Mouse (Mus musculus) CH12.LX (cell line): ENCODE results near the gene Mrps18b. TPM values are rescaled to one million over a fixed set of nuclear protein-coding genes. Genes with fewer than 3 reads are reported as not detected.

Experiments used
- DNase-seq: peaks from one replicate; pipeline ENCODE4 v3.0.0-alpha.2; 2013; ENCODE audit errors: extremely low read depth
- H3K27ac ChIP-seq: 2 replicates; pipeline ENCODE4 v1.5.1; 2012; ENCODE audit warnings: low read depth, mild to moderate bottlenecking, control low read depth, moderate library complexity; ENCODE audit not compliant: insufficient read depth
- H3K27me3 ChIP-seq: replicated peaks from 2 replicates; pipeline ENCODE3; 2012; ENCODE audit warnings: inconsistent platforms
- H3K36me3 ChIP-seq, 2 experiments: replicated peaks in 1 of 2; 2 replicates each; pipeline versions ENCODE3 to v1.6.1; 2012; ENCODE audit warnings: inconsistent platforms in 1 of 2, low read length in 1 of 2, mild to moderate bottlenecking in 1 of 2, mixed read lengths in 1 of 2, moderate library complexity in 1 of 2; ENCODE audit not compliant: control insufficient read depth in 1 of 2, insufficient read depth in 1 of 2
- H3K4me1 ChIP-seq, 2 experiments: 2 replicates each; pipeline ENCODE4 v1.6.1; 2012; ENCODE audit warnings: inconsistent platforms in 1 of 2, moderate library complexity in 1 of 2; ENCODE audit not compliant: insufficient read depth in 2 of 2, control insufficient read depth in 1 of 2
- H3K4me2 ChIP-seq: 2 replicates; pipeline ENCODE4 v1.6.1; 2012; ENCODE audit warnings: low read depth, mild to moderate bottlenecking, control low read depth; ENCODE audit not compliant: poor library complexity, insufficient read depth, severe bottlenecking
- H3K4me3 ChIP-seq, 3 experiments: fragments of 150-350 bp in 1 of 3; sonication (generic) in 1 of 3; replicated peaks in 1 of 3; 2 replicates each; pipeline versions ENCODE3 to v1.5.1; 2011 to 2012; ENCODE audit warnings: low read depth in 2 of 3, low read length in 2 of 3, mild to moderate bottlenecking in 2 of 3, moderate library complexity in 2 of 3, control low read depth in 1 of 3, improper control_type of control experiment in 1 of 3, inconsistent platforms in 1 of 3, mixed read lengths in 1 of 3; ENCODE audit not compliant: poor library complexity in 1 of 3
- H3K79me2 ChIP-seq: replicated peaks from 2 replicates; pipeline ENCODE4 v1.6.1; 2012; ENCODE audit warnings: mild to moderate bottlenecking, moderate library complexity; ENCODE audit not compliant: control insufficient read depth, poor library complexity, insufficient read depth, severe bottlenecking; ENCODE audit errors: extremely low read depth
- H3K9ac ChIP-seq: 2 replicates; pipeline ENCODE4 v1.6.1; 2012; ENCODE audit warnings: low read depth, mild to moderate bottlenecking, control low read depth, moderate library complexity; ENCODE audit not compliant: insufficient read depth
- H3K9me3 ChIP-seq: replicated peaks from 2 replicates; pipeline ENCODE3; 2012; ENCODE audit warnings: low read length, inconsistent platforms, mixed read lengths
- BHLHE40 ChIP-seq: IDR thresholded peaks from 2 replicates; pipeline ENCODE4 v1.6.1; 2011; ENCODE audit warnings: mild to moderate bottlenecking, low read depth, low read length, improper control_type of control experiment
- CHD1 ChIP-seq: IDR thresholded peaks from 2 replicates; pipeline ENCODE4 v1.6.1; 2012; ENCODE audit warnings: low read depth, low read length, improper control_type of control experiment, inconsistent platforms
- CHD2 ChIP-seq: IDR thresholded peaks from 2 replicates; pipeline ENCODE4 v1.6.1; 2011; ENCODE audit warnings: low read length, improper control_type of control experiment
- CTCF ChIP-seq, 2 experiments: IDR thresholded peaks in 1 of 2; conservative IDR thresholded peaks in 1 of 2; 2 replicates each; pipeline ENCODE4 v1.5.1; 2011 to 2012; ENCODE audit warnings: low read depth in 2 of 2, low read length in 2 of 2, improper control_type of control experiment in 1 of 2, inconsistent platforms in 1 of 2, mild to moderate bottlenecking in 1 of 2, moderate library complexity in 1 of 2
- E2F4 ChIP-seq: IDR thresholded peaks from 2 replicates; pipeline ENCODE4 v1.6.1; 2011; ENCODE audit warnings: low read depth, low read length, improper control_type of control experiment; ENCODE audit not compliant: insufficient replicate concordance
- ELF1 ChIP-seq: IDR thresholded peaks from 2 replicates; pipeline ENCODE4 v1.6.1; 2014; ENCODE audit warnings: low read depth, mild to moderate bottlenecking, inconsistent platforms, low read length, improper control_type of control experiment
- EP300 ChIP-seq: IDR thresholded peaks from 2 replicates; pipeline ENCODE4 v1.6.1; 2011; ENCODE audit warnings: low read length, improper control_type of control experiment
- ETS1 ChIP-seq: conservative IDR thresholded peaks from 2 replicates; pipeline ENCODE4 v1.6.1; 2012; ENCODE audit warnings: low read depth, mild to moderate bottlenecking, inconsistent platforms, low read length, improper control_type of control experiment, moderate library complexity
- GABPA ChIP-seq: IDR thresholded peaks from 2 replicates; pipeline ENCODE4 v1.6.1; 2012; ENCODE audit warnings: low read depth, low read length, improper control_type of control experiment, inconsistent platforms; ENCODE audit not compliant: insufficient replicate concordance
- HCFC1 ChIP-seq: IDR thresholded peaks from 2 replicates; pipeline ENCODE4 v1.6.1; 2012; ENCODE audit warnings: low read depth, mild to moderate bottlenecking, inconsistent platforms, low read length, improper control_type of control experiment
- IRF4 ChIP-seq: IDR thresholded peaks from 2 replicates; pipeline ENCODE4 v1.6.1; 2014; ENCODE audit warnings: low read depth, mild to moderate bottlenecking, inconsistent platforms, low read length, improper control_type of control experiment
- JUN ChIP-seq: IDR thresholded peaks from 2 replicates; pipeline ENCODE4 v1.6.1; 2011; ENCODE audit warnings: low read depth, mild to moderate bottlenecking, low read length, improper control_type of control experiment, moderate library complexity; ENCODE audit not compliant: insufficient read depth
- JUND ChIP-seq: conservative IDR thresholded peaks from 2 replicates; pipeline ENCODE4 v1.6.1; 2011; ENCODE audit warnings: low read depth, low read length, improper control_type of control experiment
- KAT2A ChIP-seq: IDR thresholded peaks from 2 replicates; pipeline ENCODE4 v1.6.1; 2012; ENCODE audit warnings: low read length, improper control_type of control experiment, inconsistent platforms; ENCODE audit not compliant: insufficient replicate concordance
- MAFK ChIP-seq: IDR thresholded peaks from 2 replicates; pipeline ENCODE4 v1.6.1; 2011; ENCODE audit warnings: low read length, improper control_type of control experiment; ENCODE audit not compliant: insufficient replicate concordance
- MAX ChIP-seq: IDR thresholded peaks from 2 replicates; pipeline ENCODE4 v1.6.1; 2011; ENCODE audit warnings: low read length, improper control_type of control experiment
- MAZ ChIP-seq: IDR thresholded peaks from 2 replicates; pipeline ENCODE4 v1.6.1; 2012; ENCODE audit warnings: low read depth, mild to moderate bottlenecking, inconsistent platforms, low read length, improper control_type of control experiment, moderate library complexity
- MEF2A ChIP-seq: IDR thresholded peaks from 2 replicates; pipeline ENCODE4 v1.6.1; 2014; ENCODE audit warnings: low read depth, mild to moderate bottlenecking, inconsistent platforms, low read length, improper control_type of control experiment, borderline replicate concordance
- MXI1 ChIP-seq: IDR thresholded peaks from 2 replicates; pipeline ENCODE4 v1.6.1; 2011; ENCODE audit warnings: mild to moderate bottlenecking, low read depth, low read length, improper control_type of control experiment
- MYC ChIP-seq: IDR thresholded peaks from 2 replicates; pipeline ENCODE4 v1.6.1; 2011; ENCODE audit warnings: low read depth, mild to moderate bottlenecking, improper control_type of control experiment, low read length
- NELFE ChIP-seq: IDR thresholded peaks from 2 replicates; pipeline ENCODE4 v1.6.1; 2011; ENCODE audit warnings: low read depth, low read length, improper control_type of control experiment
- NRF1 ChIP-seq: IDR thresholded peaks from 2 replicates; pipeline ENCODE4 v1.6.1; 2014; ENCODE audit warnings: low read depth, mild to moderate bottlenecking, inconsistent platforms, low read length, improper control_type of control experiment, moderate library complexity
- PAX5 ChIP-seq: IDR thresholded peaks from 2 replicates; pipeline ENCODE4 v1.6.1; 2012; ENCODE audit warnings: low read length, inconsistent platforms, mixed read lengths
- POLR2A ChIP-seq: IDR thresholded peaks from 2 replicates; pipeline ENCODE4 v1.6.1; 2011; ENCODE audit warnings: low read depth, mild to moderate bottlenecking, improper control_type of control experiment, low read length
- POLR2AphosphoS2 ChIP-seq: IDR thresholded peaks from 2 replicates; pipeline ENCODE4 v1.6.1; 2011; ENCODE audit warnings: low read depth, low read length, improper control_type of control experiment
- RAD21 ChIP-seq: IDR thresholded peaks from 2 replicates; pipeline ENCODE4 v1.6.1; 2011; ENCODE audit warnings: low read depth, mild to moderate bottlenecking, low read length, improper control_type of control experiment, moderate library complexity
- RCOR1 ChIP-seq: conservative IDR thresholded peaks from 2 replicates; pipeline ENCODE4 v1.6.1; 2012; ENCODE audit warnings: low read depth, mild to moderate bottlenecking, inconsistent platforms, low read length, improper control_type of control experiment
- SIN3A ChIP-seq: IDR thresholded peaks from 2 replicates; pipeline ENCODE4 v1.6.1; 2012; ENCODE audit warnings: low read length, improper control_type of control experiment, inconsistent platforms
- SMC3 ChIP-seq: IDR thresholded peaks from 2 replicates; pipeline ENCODE4 v1.6.1; 2011; ENCODE audit warnings: low read depth, low read length, improper control_type of control experiment
- TBP ChIP-seq: conservative IDR thresholded peaks from 2 replicates; pipeline ENCODE4 v1.6.1; 2011; ENCODE audit warnings: low read depth, low read length, improper control_type of control experiment
- TCF12 ChIP-seq: IDR thresholded peaks from 2 replicates; pipeline ENCODE4 v1.6.1; 2014; ENCODE audit warnings: low read depth, mild to moderate bottlenecking, inconsistent platforms, low read length, improper control_type of control experiment
- UBTF ChIP-seq: IDR thresholded peaks from 2 replicates; pipeline ENCODE4 v1.6.1; 2012; ENCODE audit warnings: low read depth, mild to moderate bottlenecking, inconsistent platforms, low read length, improper control_type of control experiment, moderate library complexity
- USF1 ChIP-seq: IDR thresholded peaks from 2 replicates; pipeline ENCODE4 v1.6.1; 2014; ENCODE audit warnings: low read depth, mild to moderate bottlenecking, inconsistent platforms, low read length, improper control_type of control experiment
- USF2 ChIP-seq: conservative IDR thresholded peaks from 2 replicates; pipeline ENCODE4 v1.6.1; 2011; ENCODE audit warnings: low read depth, low read length, improper control_type of control experiment
- ZC3H11A ChIP-seq: IDR thresholded peaks from 2 replicates; pipeline ENCODE4 v1.6.1; 2012; ENCODE audit warnings: low read depth, mild to moderate bottlenecking, inconsistent platforms, low read length, improper control_type of control experiment
- ZKSCAN1 ChIP-seq: IDR thresholded peaks from 2 replicates; pipeline ENCODE4 v1.6.1; 2012; ENCODE audit warnings: low read depth, inconsistent platforms, low read length, improper control_type of control experiment, borderline replicate concordance
- ZMIZ1 ChIP-seq: IDR thresholded peaks from 2 replicates; pipeline ENCODE4 v1.6.1; 2012; ENCODE audit warnings: low read depth, mild to moderate bottlenecking, inconsistent platforms, low read length, improper control_type of control experiment
- ZNF384 ChIP-seq: IDR thresholded peaks from 2 replicates; pipeline ENCODE4 v1.6.1; 2012; ENCODE audit warnings: low read depth, low read length, improper control_type of control experiment, inconsistent platforms
- dilution Hi-C: fragments of 300-500 bp; cut with MboI; formaldehyde crosslinking; loops from 2 replicates; pipeline ENCODE4 v1.14.3; 2020; ENCODE audit warnings: low sequenced_read_pairs; ENCODE audit not compliant: extremely low pct_unique_long_range_greater_than_20kb, extremely low pct_ligation_motif_present
- in situ Hi-C: fragments of 300-500 bp; cut with MboI; formaldehyde crosslinking; loops from 3 replicates; pipeline ENCODE4 v1.14.3; 2019; ENCODE audit warnings: low sequenced_read_pairs, low pct_ligation_motif_present, low pct_unique_long_range_greater_than_20kb, mixed read lengths
- polyA plus RNA-seq: library from polyadenylated mRNA; unstranded; fragments of >175 nt; gene quantifications from 2 replicates; pipeline ENCODE4 v1.2.1, GENCODE M21; 2012; ENCODE audit warnings: low read depth; ENCODE audit not compliant: insufficient read length
- total RNA-seq, 2 experiments: library from RNA; depleted of rRNA; stranded (reverse); fragments of 300-350 nt in 1 of 2; fragments of >200 nt in 1 of 2; gene quantifications; 2 replicates each; pipeline ENCODE4 v1.2.3; 2012 to 2014

The Mrps18b gene
- total and polyA plus RNA-seq, 3 experiments: 108 to 172 (median 148) TPM

- Histone ChIP-seq H3K9me3 (peaks cover 4% of the 10 kb centered on the region), H3K36me3 (peaks cover 0 to 10% of the 10 kb centered on the region in 2 experiments), H3K79me2 (peaks cover 36% of the 10 kb centered on the region), H3K9ac (peak overlapping the region; percentile 69), H3K4me1 (peaks cover 0 to 21% of the 10 kb centered on the region in 2 experiments; a peak in 2 of 4 replicates), H3K4me2 (peak overlapping the region; percentile 91), H3K27me3 (no peaks in the 10 kb centered on the region), H3K4me3 (peak overlapping the region; percentile 63 to 99 (median 74)), H3K27ac (peak overlapping the region; percentile 74)
- TF ChIP-seq IRF4: no peak
- TF ChIP-seq MXI1: no peak
- TF ChIP-seq CTCF (conservative IDR thresholded peaks at IDR 0.05 in 1 of 2, IDR thresholded peaks at IDR 0.05 in 1 of 2; ENCODE audit: low read depth in 2 of 2, low read length in 2 of 2): peak in 1 of 2 experiments; percentile 71; a peak in 2 of 4 replicates
- peak; percentile 44; the same call in 1 of the 2 replicates for TF ChIP-seq UBTF
- TF ChIP-seq ELF1: 0 out of 2 replicates have a peak, but pooled peaks have one; percentile 8
- no peak for TF ChIP-seq GABPA
- peak; percentile 31 for TF ChIP-seq SMC3
- peak; percentile 42 for TF ChIP-seq RAD21
- no peak for TF ChIP-seq EP300
- no peak for TF ChIP-seq NELFE
- no peak for TF ChIP-seq POLR2AphosphoS2
- no peak for TF ChIP-seq ZNF384
- TF ChIP-seq PAX5: no peak
- no peak for TF ChIP-seq ZMIZ1
- TF ChIP-seq ZC3H11A: no peak
- TF ChIP-seq KAT2A: no peak
- peak; percentile 7; the same call in 1 of the 2 replicates for TF ChIP-seq SIN3A
- no peak for TF ChIP-seq ETS1
- TF ChIP-seq USF1: no peak
- no peak for TF ChIP-seq RCOR1
- TF ChIP-seq MYC: no peak
- no peak for TF ChIP-seq JUND
- no peak; the same call in 1 of the 2 replicates for TF ChIP-seq MEF2A
- no peak for TF ChIP-seq TCF12
- no peak for TF ChIP-seq JUN
- TF ChIP-seq NRF1: no peak
- TF ChIP-seq CHD2: peak; percentile 37; the same call in 1 of the 2 replicates
- no peak for TF ChIP-seq BHLHE40
- TF ChIP-seq MAFK: no peak
- TF ChIP-seq POLR2A: no peak
- no peak for TF ChIP-seq USF2
- TF ChIP-seq HCFC1: no peak
- TF ChIP-seq TBP: no peak
- no peak for TF ChIP-seq MAZ
- TF ChIP-seq MAX: no peak
- no peak for TF ChIP-seq ZKSCAN1
- TF ChIP-seq E2F4: no peak
- no peak for TF ChIP-seq CHD1
- in situ Hi-C loops (loop anchor here (10.0 kb wide), 1 partner anchor 132 kb away; no protein-coding TSS in a partner anchor), dilution Hi-C loops (no loop called here)
- peak; percentile 76 for DNase-seq
Observed at GRCm38 (mm10) chr17:35866911-35867890, 49.0 kb downstream of the Mrps18b start.
